Mouse (Mus musculus) thymus, adult 18-20 months (tissue): ENCODE results near the gene Tmem254c.
"Not testable (repeated sequence)": the region's sequence is repeated elsewhere in the genome, so short reads cannot be mapped to it uniquely, and the experiment has no call there.

Source experiments
- DNase-seq, 2 experiments: peaks; one replicate each; pipeline ENCODE4 v3.0.0; 2022; ENCODE audit warnings: mixed read lengths in 2 of 2

The Tmem254c gene

DNA sequence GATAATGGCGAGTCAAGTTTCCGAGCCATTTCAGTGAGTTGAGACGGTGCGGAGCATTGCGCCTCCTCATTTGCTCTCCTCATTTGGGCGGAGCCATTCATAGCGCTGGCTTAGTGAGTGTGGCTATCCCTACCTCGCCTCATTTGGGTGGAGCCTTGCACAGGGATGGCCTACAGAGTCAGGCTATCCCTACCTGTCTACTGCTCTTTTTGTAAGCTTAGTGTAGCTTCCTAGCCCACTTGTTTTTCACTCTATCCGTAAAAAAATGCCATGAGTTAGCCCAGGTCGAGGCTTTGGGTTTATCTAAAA lies at the start of gene Tmem254c:
Gene Tmem254c, minus strand, starts transcription at position 31 of the 309 bp plus-strand sequence.
- DNase-seq = not testable (repeated sequence)

DNA sequence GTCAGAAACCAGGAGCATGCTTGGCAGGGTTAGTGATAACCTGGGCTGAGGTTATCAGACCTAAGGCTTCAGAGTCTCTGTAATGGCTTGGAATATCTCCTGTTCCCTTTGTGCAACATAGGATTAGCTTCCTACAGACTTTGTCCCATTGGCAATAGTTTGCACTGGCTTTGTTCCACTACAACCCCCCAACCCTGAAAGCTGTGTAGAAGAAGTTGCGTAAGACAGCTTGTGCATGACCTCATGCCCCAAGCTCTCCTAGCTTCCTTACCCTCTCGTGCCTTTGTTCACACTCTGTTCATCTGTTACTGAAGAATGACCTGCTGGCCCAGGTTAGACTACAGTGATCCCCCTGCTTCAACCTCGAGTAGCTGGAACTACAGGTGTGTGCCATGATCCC lies 30.5 kb upstream of the Tmem254c start:
- not testable (repeated sequence) for DNase-seq

DNA sequence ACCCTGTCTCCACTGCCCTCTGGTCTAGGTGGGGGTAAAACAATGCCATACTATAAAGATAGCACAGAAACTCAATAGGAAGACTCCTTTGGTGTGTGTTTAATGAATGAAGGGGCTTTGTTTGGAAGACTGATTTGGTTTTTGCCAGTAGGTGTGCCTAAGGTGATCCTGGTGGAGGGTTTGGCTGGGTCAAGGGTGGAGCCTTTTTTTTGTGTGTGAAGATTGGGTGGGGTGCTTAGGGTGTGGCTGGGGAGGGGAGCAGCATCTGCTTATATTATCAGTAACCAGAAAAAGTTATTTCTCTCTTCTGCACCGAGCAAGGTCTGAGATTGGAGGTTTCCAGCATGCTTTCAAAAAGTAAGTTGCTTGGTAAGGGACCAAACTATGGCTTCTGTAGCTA lies 14.8 kb upstream of the Tmem254c start, which contains the start of gene Cphx3:
Gene Cphx3, plus strand, starts transcription at position 301 of the 400 bp plus-strand sequence.
- not testable (repeated sequence) for DNase-seq

DNA sequence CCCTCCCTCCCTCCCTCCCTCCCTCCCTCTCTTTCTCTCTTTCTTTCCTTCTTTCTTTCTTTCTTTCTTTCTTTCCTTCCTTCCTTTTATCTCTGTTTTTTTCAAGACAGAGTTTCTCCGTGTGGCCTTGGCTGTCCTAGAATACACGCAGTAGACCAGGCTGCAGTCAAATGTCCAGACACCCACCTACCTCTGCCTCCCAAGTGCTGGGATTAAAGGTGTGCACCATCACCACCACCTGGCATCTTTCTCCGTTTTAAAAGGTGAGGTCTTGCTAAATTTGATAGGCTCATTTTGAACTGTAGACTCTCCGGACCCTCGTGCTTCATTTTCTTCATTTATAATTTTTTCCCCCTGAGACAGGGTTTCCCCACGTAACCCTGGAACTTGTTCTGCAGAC lies 14.1 kb upstream of the Tmem254c start, which contains the start of gene Cphx2:
Gene Cphx2, plus strand, starts transcription at position 301 of the 400 bp plus-strand sequence.
- not testable (repeated sequence) for DNase-seq

DNA sequence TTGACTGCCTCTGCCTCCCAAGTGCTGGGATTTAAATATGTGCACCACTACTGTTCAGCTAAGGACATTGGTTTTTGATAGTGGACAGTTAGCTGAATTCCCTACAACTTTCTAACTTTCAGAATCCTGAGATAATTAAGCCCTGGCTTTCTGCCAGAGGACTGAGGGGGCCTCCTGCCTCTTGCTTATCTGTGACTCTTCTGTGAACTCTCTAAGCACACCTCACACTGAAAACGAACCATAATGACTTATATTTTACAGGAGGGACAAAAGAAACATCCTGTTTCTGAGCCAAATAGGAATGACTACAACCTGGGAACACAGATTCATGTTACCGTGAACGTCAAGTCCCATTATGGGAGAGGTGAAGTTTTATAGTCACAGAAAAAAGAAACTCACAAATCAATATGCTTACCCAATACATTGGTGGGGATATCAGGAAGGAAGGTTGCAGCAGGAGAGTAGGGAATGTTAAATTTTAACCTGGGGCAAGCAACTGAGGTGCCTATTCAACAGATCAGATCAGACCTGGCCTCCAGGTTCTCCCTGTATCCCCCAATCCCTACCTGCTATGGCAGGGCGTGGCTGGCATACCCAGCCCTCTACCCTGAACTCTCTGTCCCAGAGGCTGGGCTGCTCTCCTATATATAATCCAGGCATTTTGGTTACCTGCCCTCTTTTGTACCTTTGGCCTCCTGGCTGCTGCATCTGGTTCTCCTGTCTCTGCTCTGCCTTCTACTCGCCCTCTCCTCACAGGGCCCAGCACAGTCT lies 9.7 kb upstream of the Tmem254c start:
- DNase-seq = not testable (repeated sequence)

DNA sequence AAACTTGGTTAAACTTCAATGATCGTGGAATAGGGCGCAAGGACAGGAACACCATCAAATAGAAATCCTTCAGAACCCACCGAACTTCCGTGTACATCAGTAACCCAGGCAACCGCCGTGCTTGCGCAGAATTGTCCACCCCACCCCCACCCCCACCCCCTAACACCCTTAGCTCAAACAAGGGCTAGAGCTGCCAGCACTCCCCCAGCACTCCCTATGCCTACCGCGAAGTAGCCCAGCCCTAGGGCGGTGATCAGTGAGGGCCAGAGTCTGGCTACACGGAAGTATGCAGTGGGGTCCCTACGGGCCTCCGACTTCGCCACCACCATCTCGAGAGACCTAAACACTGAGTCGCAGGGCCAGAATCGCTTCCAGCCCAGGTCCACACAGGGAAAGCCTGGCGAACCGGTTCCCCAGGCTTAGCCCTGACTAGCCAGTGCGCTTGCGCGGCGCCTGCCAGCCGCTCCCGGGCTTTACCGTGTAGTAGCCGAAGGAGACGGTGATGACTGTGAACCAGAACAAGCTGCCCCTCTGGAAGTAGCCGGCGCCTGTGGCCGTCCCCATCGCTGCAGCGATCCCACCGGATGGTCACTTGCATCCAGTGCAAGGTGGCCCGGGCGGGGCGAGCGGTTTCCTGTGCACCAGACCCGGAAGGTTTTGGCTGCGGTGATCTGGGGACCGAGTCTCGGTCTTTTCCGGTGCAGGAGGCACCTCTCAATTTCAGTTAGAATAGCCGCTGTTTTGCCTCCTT lies 406 bp downstream of the Tmem254c start:
- not testable (repeated sequence) for DNase-seq

DNA sequence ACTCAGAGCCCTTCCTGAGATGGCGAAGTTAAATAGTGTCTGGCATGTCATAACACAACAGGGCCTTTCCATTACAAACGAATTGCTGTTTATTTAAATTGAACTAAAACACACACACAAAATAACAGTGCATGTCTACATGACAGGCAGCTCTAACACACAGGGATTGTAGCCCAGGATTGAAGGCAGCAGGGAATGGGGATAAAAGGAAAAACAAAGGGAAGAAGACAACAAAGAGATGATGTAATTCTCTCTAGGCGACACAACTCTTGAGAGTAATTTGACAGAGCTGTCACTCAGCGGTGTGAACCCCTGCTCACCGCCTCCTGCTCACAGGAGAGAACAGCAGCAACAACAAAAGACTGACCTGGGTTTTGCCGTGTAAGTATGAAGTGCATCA lies 7.8 kb downstream of the Tmem254c start:
- DNase-seq = not testable (repeated sequence)

DNA sequence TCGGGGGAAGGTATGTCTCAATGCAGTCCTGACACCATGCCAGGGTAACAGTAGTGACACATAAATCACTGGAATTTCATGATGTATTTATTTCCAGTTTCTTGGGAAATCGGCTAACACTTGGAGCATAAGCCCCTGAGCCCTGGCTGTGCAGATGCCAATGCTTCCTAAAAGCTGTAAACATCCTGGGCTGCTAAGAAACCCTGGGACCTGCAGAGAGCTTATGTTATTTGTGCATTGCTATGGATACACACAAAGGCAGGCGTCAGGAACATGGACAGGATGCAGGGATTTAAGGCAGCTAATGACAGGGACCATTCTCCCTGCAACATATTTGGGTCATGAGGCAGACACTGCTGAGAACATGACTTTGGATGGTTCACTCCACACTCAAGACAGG lies 9.0 kb downstream of the Tmem254c start:
- not testable (repeated sequence) for DNase-seq

DNA sequence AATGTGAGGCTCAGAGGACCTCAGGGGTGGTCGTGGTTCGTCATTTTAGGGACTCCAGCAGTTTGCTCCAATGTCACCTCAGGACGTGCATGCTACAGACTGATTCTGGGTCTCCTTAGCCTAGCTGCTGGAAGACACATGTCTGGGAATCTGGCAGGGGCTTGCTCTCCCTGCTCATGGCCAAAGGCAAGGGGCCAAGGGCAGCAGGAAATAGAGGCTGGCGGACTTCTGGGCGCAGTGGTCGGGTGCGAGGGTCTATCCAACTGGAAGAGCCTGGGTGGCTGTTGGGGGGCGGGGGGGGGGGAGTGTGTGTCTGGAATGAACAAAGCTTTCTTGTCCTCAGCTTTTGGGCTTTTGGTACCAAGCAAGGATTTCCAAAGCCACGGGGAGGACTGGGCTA lies 18.4 kb downstream of the Tmem254c start:
- DNase-seq = not testable (repeated sequence)

DNA sequence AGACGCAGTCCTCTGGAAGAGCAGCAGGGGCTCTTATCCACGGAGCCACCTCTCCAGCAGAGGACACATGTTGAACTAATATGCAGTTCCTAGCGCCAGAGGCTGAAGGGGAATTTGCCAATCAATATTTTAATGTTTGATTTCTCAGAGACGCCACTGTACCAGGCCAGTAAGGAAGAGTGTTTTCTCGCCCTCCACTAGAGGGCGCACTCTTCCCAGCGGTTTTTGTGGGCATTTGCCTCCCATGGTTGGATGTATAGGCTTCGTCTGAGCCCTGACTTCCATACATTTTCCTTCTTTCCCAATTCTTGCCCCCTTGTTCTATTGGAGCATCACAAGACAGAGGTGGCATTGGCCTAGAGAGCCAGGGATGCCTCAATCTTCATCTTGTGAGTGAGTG lies 20.1 kb downstream of the Tmem254c start:
- DNase-seq = not testable (repeated sequence)

DNA sequence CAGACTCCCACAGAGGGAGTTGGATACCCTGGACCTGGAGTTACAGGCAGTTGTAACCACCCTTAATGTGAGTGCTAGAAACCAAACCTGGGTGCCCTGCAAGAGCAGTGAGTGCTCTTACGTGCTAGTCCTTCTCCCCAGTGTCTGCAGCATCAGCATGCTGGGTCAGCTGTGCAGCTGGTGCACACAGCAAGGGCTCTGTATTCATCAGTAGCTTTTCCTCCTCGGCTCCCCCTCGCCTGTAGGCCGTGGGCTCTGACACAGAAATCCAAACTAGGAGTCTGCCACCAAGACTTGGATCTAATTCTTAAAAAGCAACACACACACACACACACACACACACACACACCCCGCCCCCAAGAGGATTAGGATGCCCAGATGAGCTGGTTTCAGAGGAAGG lies 22.1 kb downstream of the Tmem254c start:
- DNase-seq = not testable (repeated sequence)

DNA sequence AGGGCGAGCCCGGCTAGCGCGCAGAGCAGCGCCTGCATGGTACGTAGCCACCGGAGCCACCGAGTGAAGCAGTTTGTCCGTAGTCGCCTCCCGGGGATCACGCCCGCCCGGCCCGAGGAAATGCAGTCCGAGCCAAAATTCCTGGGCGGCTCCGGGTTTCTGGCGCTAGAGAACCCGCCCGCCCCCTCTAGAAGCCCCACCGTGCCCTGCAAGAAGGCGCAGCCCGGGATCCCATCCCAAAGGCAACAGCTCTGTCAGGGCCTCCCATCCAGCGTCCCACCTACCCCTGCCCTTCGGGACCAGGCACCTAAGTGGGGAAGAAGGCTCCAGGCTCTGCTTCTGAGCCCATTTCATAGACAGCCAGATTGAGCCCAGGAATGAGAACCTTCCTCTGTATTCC lies 24.5 kb downstream of the Tmem254c start, which contains the start of gene Gm9780:
Gene Gm9780, minus strand, starts transcription at position 101 of the 400 bp plus-strand sequence.
- DNase-seq = not testable (repeated sequence)

DNA sequence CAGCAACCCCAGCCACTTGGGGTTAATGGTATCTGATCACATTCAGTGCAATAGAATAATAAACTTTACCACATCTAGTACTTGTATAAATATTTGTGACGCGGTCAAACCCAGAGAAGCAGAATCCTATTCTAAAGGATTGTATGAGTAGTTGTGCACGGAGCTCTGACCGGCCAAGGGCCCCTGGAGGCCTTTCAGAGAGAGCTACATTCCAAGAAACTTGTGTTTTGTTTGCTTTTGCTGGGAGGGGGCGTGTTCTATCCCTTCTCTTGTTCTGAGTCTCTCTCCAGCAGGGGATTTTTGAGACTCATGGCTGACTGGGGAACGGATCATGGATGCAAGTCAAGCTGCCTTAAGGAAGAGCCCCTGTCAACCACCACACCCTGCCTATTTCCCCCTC lies 31.7 kb downstream of the Tmem254c start:
- not testable (repeated sequence) for DNase-seq

DNA sequence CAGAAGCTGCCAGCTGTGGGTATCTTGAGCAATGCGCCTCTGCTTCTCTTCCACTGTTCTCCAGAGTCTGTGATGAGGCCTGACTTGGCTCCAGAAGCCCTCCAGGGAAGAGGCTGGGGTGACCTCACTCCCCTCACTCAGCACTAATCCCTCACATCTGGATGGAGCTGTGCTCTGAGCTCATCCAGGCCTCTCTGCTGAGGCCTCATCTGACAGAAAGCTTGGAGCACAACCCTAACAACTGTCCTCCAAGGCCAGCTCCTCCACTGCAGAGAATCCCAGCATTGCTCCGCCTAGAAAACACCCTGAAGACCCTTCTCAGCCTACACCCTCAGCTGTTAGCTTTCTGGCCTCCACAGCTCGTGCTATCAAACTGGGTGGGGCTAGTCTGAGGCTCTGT lies 32.8 kb downstream of the Tmem254c start:
- DNase-seq = not testable (repeated sequence)

DNA sequence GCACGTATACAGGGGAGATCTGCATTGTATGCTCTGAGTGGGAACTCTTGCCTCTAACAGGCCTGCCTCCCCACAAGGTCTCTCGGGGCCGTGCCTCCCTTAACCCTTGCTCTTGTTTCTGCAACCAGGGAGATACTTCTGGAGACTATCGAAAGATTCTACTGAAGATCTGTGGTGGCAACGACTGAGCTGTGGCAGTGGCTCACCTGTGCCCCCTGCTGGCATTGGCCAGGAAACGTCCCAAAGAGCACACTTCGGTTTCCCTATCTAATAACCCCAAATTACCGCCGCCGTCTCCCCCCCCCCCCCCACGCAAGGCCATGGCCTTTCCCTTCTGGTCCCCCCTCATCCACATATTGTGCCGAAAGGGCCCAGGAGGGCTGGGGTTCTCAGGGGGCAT lies 41.5 kb downstream of the Tmem254c start:
- not testable (repeated sequence) for DNase-seq

DNA sequence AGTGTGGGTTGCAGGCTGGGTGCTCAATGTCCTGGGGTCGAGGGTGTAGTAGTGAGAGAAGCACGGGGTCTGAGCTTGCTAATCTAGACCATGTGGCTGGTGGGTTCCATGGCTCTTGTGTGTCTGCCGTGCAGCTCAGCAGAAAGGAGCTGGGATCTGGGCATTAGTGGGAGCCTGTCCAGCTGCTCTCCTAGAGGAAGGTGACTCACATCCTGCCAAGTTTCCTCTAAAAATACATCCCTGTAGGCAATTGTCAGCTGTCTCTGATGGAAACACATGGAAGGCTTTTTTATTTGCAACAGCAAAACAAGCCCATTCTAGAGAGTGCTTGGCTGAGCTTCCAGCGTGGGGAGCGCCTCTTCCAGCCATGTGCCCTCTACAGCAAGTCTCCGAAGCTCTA lies 44.3 kb downstream of the Tmem254c start:
- DNase-seq = not testable (repeated sequence)

DNA sequence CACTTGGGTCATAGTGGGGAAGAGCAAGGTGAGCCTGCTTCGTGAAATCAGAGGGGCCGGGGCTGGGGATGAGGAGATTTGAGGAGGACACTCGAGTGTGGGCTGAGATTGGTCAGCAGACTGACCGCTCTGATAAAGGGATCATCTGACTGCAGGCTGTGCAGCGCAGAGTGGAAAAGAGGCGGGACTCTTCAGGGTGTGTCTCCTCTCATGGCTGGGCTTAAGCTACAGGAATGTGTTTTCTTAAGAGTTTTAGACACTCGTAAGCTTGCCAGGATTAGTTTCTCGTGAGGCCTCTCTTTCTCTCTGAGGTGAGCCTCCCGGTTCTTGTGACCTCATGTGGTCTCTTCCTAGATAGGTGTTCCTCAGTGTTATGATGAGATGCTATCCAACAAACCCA lies 45.6 kb downstream of the Tmem254c start:
- not testable (repeated sequence) for DNase-seq

DNA sequence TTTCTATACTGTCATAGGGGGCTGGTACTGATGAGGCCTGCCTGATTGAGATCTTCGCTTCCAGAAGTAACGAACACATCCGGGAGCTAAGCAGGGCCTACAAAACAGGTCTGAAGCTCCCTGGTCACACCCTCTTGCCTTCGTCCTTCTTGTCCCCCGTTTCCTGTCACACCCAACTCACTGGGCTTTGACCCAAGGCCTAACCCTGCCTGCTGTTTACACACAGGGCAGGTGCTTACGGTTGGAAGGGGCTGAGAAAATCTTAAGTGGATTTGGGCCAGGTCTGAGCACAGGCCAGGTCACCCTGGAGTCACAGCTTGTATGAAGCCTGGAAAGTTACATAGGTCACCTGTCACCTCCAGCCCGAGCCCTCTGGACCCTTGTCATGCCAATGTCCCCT lies 50.7 kb downstream of the Tmem254c start:
- DNase-seq = not testable (repeated sequence)
